Mouse (Mus musculus) embryonic fibroblast, embryonic 13.5 days (primary cell): Measurements from ENCODE around the gene Cfap65.

Experiments used
- CTCF ChIP-seq: IDR thresholded peaks from 2 replicates; pipeline ENCODE4 v1.5.1; 2011; ENCODE audit warnings: mild to moderate bottlenecking, control low read depth, low read length, moderate library complexity, borderline replicate concordance; ENCODE audit not compliant: insufficient read depth
- POLR2A ChIP-seq: IDR thresholded peaks from 2 replicates; pipeline ENCODE4 v1.6.1; 2011; ENCODE audit warnings: low read depth, mild to moderate bottlenecking, control low read depth, low read length, moderate library complexity

- TF ChIP-seq CTCF (no peak), POLR2A (no peak)
These were observed 52.0 kb downstream of the Cfap65 start for GRCm38 (mm10) chr1:74883441-74883840.
